8 mouse cellular contexts compared by ENCODE assay signal in the genomic region with DNA sequence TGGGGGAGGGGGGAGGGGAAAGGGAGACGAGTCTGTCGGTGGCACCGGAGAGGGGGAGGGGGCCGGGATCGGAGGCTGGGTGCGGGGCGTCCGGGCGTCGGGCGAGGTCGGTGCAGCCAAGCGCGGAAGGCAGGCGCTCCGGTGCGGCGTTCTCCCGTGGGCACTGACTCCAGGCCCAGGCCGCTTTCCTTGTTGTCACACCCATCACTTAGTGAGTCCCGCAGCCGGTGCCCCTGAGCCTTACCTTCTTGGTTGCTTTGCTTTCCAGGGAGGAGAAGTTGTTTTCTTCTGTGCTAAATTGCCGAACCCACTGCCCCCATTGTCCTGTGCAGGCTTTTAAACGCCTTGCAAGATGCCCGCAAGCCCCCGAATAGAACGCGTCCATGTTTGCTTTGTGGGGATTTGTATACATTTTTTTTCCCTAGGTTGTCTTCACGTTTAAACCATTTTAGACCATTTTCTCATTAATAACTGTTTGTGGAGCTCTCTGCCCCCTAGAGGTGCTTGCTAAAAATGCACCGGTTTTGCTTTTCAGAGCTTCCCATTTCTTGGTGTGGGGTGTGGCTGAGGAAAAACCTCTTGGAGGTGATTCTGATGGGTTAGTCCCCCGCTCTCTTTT. TPM values are rescaled to one million over a fixed set of nuclear protein-coding genes. Genes with fewer than 3 reads are reported as not detected.
DNase-seq lines count a peak whose midpoint lies in the region; ATAC-seq lines count a peak whose summit lies in the region.

No protein-coding gene starts in this region.

- H3K4me1 ChIP-seq in hindbrain, embryonic 13.5 days (replicated peaks), result peaks cover 21% of the 10 kb centered on the region
- peaks cover 7% of the 10 kb centered on the region for H3K4me1 ChIP-seq in lung, embryonic 16.5 days (replicated peaks; ENCODE audit: control insufficient read depth, insufficient read depth, low read length)

- peak overlapping the region; percentile 88 for H3K4me3 ChIP-seq in hindbrain, embryonic 13.5 days
- H3K4me3 ChIP-seq in lung, embryonic 16.5 days (ENCODE audit: low read length), result peak overlapping the region; percentile 81

- under 1% methylated on average over 31 of the region's 31 CpGs for WGBS in hindbrain, embryonic 13.5 days
- WGBS in lung, embryonic 16.5 days, result under 1% methylated on average over 21 of the region's 31 CpGs

- ATAC-seq in hindbrain, embryonic 13.5 days (ENCODE audit: low FRiP score), result peak; percentile 80
- peak; percentile 74 for ATAC-seq in lung, embryonic 16.5 days (ENCODE audit: low read depth)

- no peaks in the 10 kb centered on the region for H3K27me3 ChIP-seq in hindbrain, embryonic 13.5 days
- H3K27me3 ChIP-seq in lung, embryonic 16.5 days (ENCODE audit: control insufficient read depth, insufficient read depth, low read depth, low read length), result no peaks in the 10 kb centered on the region

- H3K4me2 ChIP-seq in hindbrain, embryonic 13.5 days, result peak overlapping the region; percentile 57
- H3K4me2 ChIP-seq in lung, embryonic 16.5 days (ENCODE audit: low read depth, low read length), result peak overlapping the region; percentile 60

- peak overlapping the region; percentile 91 for H3K9ac ChIP-seq in hindbrain, embryonic 13.5 days
- H3K9ac ChIP-seq in lung, embryonic 16.5 days (ENCODE audit: low read length), result peak overlapping the region; percentile 72

- peak; percentile 80 for DNase-seq in ZHBTc4 (ENCODE audit: low read depth, low spot score)
- peak; percentile 74 to 79 for DNase-seq in cerebellum, postnatal 25 days
- peak; percentile 55 to 71 for DNase-seq in frontal cortex, postnatal 14 days (ENCODE audit: low spot score in 2 of 2)
- DNase-seq in layer of hippocampus, postnatal 10 days (ENCODE audit: low spot score in 2 of 2), result peak; percentile 70 to 73
- peak; percentile 32 for DNase-seq in ovary, adult 18-20 months (ENCODE audit: low spot score)
- DNase-seq in thymus, postnatal 0 days (ENCODE audit: low spot score), result peak; percentile 69

- peaks cover 7% of the 10 kb centered on the region; the same call in 1 of the 2 replicates for H3K36me3 ChIP-seq in hindbrain, embryonic 13.5 days
- no peaks in the 10 kb centered on the region; the same call in 1 of the 2 replicates for H3K36me3 ChIP-seq in lung, embryonic 16.5 days (ENCODE audit: control insufficient read depth, insufficient read depth, low read length)

- H3K9me3 ChIP-seq in hindbrain, embryonic 13.5 days, result no peaks in the 10 kb centered on the region
- H3K9me3 ChIP-seq in lung, embryonic 16.5 days (ENCODE audit: control insufficient read depth, low read length), result no peaks in the 10 kb centered on the region

- peak overlapping the region; percentile 97 for H3K27ac ChIP-seq in hindbrain, embryonic 13.5 days
- peak overlapping the region; percentile 84 for H3K27ac ChIP-seq in lung, embryonic 16.5 days (ENCODE audit: low read length)

RNA-seq across cellular contexts. Expression of a gene that starts 0.5 kb away (rescaled TPM):
- 121 and 126 TPM in 2 replicates for polyA plus RNA-seq in hindbrain, embryonic 13.5 days (2015; fragmentation: Nextera tagmentation; extraction: Ambion mirVana)
- total RNA-seq in layer of hippocampus, postnatal 10 days (2021), result 100 to 1,000 TPM; 334 to 351 TPM
- polyA plus RNA-seq in lung, embryonic 16.5 days (2015; fragmentation: Nextera tagmentation; extraction: Ambion mirVana), result 22.3 and 23.9 TPM in 2 replicates
- 14.2 and 15.8 TPM in 2 replicates for polyA plus RNA-seq in thymus, postnatal 0 days (2015; fragmentation: Nextera tagmentation; extraction: Ambion mirVana)

Comparison
In these comparisons a context has a peak if more than half of its experiments do, and no peak if none do; other contexts are left out.
1. Peak in every context shown above with its lines: DNase-seq, ATAC-seq, H3K4me3 ChIP-seq and H3K27ac ChIP-seq.